8 mouse cellular contexts compared by ENCODE assay signal in genomic region chr17:26941031-26941789, GRCm38 (mm10). TPM values are rescaled to one million over a fixed set of nuclear protein-coding genes. Genes with fewer than 3 reads are reported as not detected.
DNase-seq lines count a peak whose midpoint lies in the region; ATAC-seq and TF ChIP-seq lines count a peak whose summit lies in the region.

Gene Syngap1, plus strand, starts transcription at chr17:26941253.

- no peak for DNase-seq in thymus, adult 2 months
- DNase-seq in thymus, postnatal 10 days (ENCODE audit: low spot score in 2 of 2): no peak
- peak; percentile 89 for DNase-seq in brain, adult 2 months (ENCODE audit: low read depth, low spot score)
- DNase-seq in forebrain, embryonic 11.5 days (ENCODE audit: low spot score): peak; percentile 76
- no peak for DNase-seq in c-Kit-positive CD71-positive TER-119-positive erythroid progenitor cells, embryonic 14.5 days (ENCODE audit: low spot score)

- WGBS in thymus, adult 2 months: 17% methylated on average over 23 of the region's 24 CpGs
- WGBS in forebrain, embryonic 11.5 days: 1% methylated on average over 19 of the region's 24 CpGs
- WGBS in kidney, embryonic 16.5 days: 2% methylated on average over 17 of the region's 24 CpGs
- WGBS in liver, embryonic 16.5 days (ENCODE audit: insufficient replicate concordance): 7% methylated on average over 24 of the region's 24 CpGs
- WGBS in stomach, embryonic 14.5 days: 2% methylated on average over 21 of the region's 24 CpGs

- peaks cover 25% of the 10 kb centered on the region for H3K4me1 ChIP-seq in thymus, adult 2 months (replicated peaks; ENCODE audit: control insufficient read depth, insufficient read depth, low read length)
- peaks cover 22% of the 10 kb centered on the region for H3K4me1 ChIP-seq in forebrain, embryonic 11.5 days (replicated peaks; ENCODE audit: control insufficient read depth, insufficient read depth, low read length)
- H3K4me1 ChIP-seq in kidney, embryonic 16.5 days (ENCODE audit: insufficient read depth, low read length): peaks cover 45% of the 10 kb centered on the region
- H3K4me1 ChIP-seq in liver, embryonic 16.5 days (ENCODE audit: control insufficient read depth, low read depth, low read length): peaks cover 38% of the 10 kb centered on the region
- H3K4me1 ChIP-seq in stomach, embryonic 14.5 days (ENCODE audit: control insufficient read depth, insufficient read depth, low read length): peaks cover 35% of the 10 kb centered on the region

- peak within 1 kb of the TSS; percentile 68 for H3K9ac ChIP-seq in forebrain, embryonic 11.5 days (ENCODE audit: low read length)
- peak within 1 kb of the TSS; percentile 77 for H3K9ac ChIP-seq in kidney, embryonic 16.5 days (replicated peaks; ENCODE audit: low read length)
- peak within 1 kb of the TSS; percentile 92 for H3K9ac ChIP-seq in liver, embryonic 16.5 days (ENCODE audit: low read depth, low read length)
- peak within 1 kb of the TSS; percentile 32; the same call in 1 of the 2 replicates for H3K9ac ChIP-seq in stomach, embryonic 14.5 days (replicated peaks; ENCODE audit: low read depth, low read length)

- no peaks in the 10 kb centered on the region for H3K9me3 ChIP-seq in forebrain, embryonic 11.5 days (ENCODE audit: control insufficient read depth, low read length)
- H3K9me3 ChIP-seq in kidney, embryonic 16.5 days (ENCODE audit: low read length): no peaks in the 10 kb centered on the region
- no peaks in the 10 kb centered on the region for H3K9me3 ChIP-seq in liver, embryonic 16.5 days (replicated peaks; ENCODE audit: control insufficient read depth, low read length)
- H3K9me3 ChIP-seq in stomach, embryonic 14.5 days (ENCODE audit: control insufficient read depth, low read depth, low read length): no peaks in the 10 kb centered on the region

- peak within 1 kb of the TSS; percentile 94 for H3K4me2 ChIP-seq in forebrain, embryonic 11.5 days (ENCODE audit: low read depth, low read length, severe bottlenecking)
- peak within 1 kb of the TSS; percentile 97 for H3K4me2 ChIP-seq in kidney, embryonic 16.5 days (replicated peaks; ENCODE audit: low read depth, low read length)
- peak within 1 kb of the TSS; percentile 99 for H3K4me2 ChIP-seq in liver, embryonic 16.5 days (ENCODE audit: low read depth, low read length)
- H3K4me2 ChIP-seq in stomach, embryonic 14.5 days (replicated peaks; ENCODE audit: low read depth, low read length): peak within 1 kb of the TSS; percentile 74

- peak within 1 kb of the TSS; percentile 17; the same call in 1 of the 2 replicates for H3K27ac ChIP-seq in thymus, adult 2 months (ENCODE audit: control insufficient read depth, insufficient read depth, low read length)
- peak within 1 kb of the TSS; percentile 89 for H3K27ac ChIP-seq in forebrain, embryonic 11.5 days (ENCODE audit: low read depth, low read length)
- peak within 1 kb of the TSS; percentile 96 for H3K27ac ChIP-seq in kidney, embryonic 16.5 days (ENCODE audit: low read length)
- peak within 1 kb of the TSS; percentile 96 for H3K27ac ChIP-seq in liver, embryonic 16.5 days (ENCODE audit: low read length)
- peak within 1 kb of the TSS; percentile 96 for H3K27ac ChIP-seq in stomach, embryonic 14.5 days (ENCODE audit: low read length)

- H3K4me3 ChIP-seq in thymus, adult 2 months (ENCODE audit: control insufficient read depth, insufficient read depth, low read length): peak within 1 kb of the TSS; percentile 46
- H3K4me3 ChIP-seq in forebrain, embryonic 11.5 days (ENCODE audit: low read depth, low read length): peak within 1 kb of the TSS; percentile 62
- H3K4me3 ChIP-seq in kidney, embryonic 16.5 days (ENCODE audit: low read length): peak within 1 kb of the TSS; percentile 69
- H3K4me3 ChIP-seq in liver, embryonic 16.5 days (ENCODE audit: low read depth, low read length): peak within 1 kb of the TSS; percentile 74
- peak within 1 kb of the TSS; percentile 66 for H3K4me3 ChIP-seq in stomach, embryonic 14.5 days (ENCODE audit: low read depth, low read length)

- no peak for ATAC-seq in forebrain, embryonic 11.5 days (replicated peaks; ENCODE audit: low FRiP score)
- no peak for ATAC-seq in kidney, embryonic 16.5 days (ENCODE audit: low FRiP score, low TSS enrichment)
- ATAC-seq in liver, embryonic 16.5 days (ENCODE audit: low read depth): no peak
- no peak for ATAC-seq in stomach, embryonic 14.5 days (ENCODE audit: insufficient number of reproducible peaks, insufficient read depth, low FRiP score, low read depth)

- TF ChIP-seq CTCF in thymus, adult 2 months (IDR thresholded peaks at IDR 0.05; ENCODE audit: borderline replicate concordance, control insufficient read depth, extremely low read depth, insufficient read depth, low read length, poor library complexity): no peak

- H3K27me3 ChIP-seq in thymus, adult 2 months (ENCODE audit: control insufficient read depth, insufficient read depth, low read length): no peaks in the 10 kb centered on the region
- H3K27me3 ChIP-seq in forebrain, embryonic 11.5 days (ENCODE audit: control insufficient read depth, insufficient read depth, low read length): no peaks in the 10 kb centered on the region
- no peaks in the 10 kb centered on the region for H3K27me3 ChIP-seq in kidney, embryonic 16.5 days (ENCODE audit: insufficient read depth, low read length)
- H3K27me3 ChIP-seq in liver, embryonic 16.5 days (ENCODE audit: control insufficient read depth, insufficient read depth, low read depth, low read length): no peaks in the 10 kb centered on the region
- H3K27me3 ChIP-seq in stomach, embryonic 14.5 days (ENCODE audit: control insufficient read depth, insufficient read depth, low read length): no peaks in the 10 kb centered on the region

- no peaks in the 10 kb centered on the region for H3K36me3 ChIP-seq in thymus, adult 2 months (ENCODE audit: control insufficient read depth, insufficient read depth, low read length)
- H3K36me3 ChIP-seq in forebrain, embryonic 11.5 days (ENCODE audit: control insufficient read depth, insufficient read depth, low read length): no peaks in the 10 kb centered on the region; the same call in 1 of the 2 replicates
- H3K36me3 ChIP-seq in kidney, embryonic 16.5 days (ENCODE audit: insufficient read depth, low read length): 0 out of 2 replicates have a peak, but pooled peaks cover 5% of the 10 kb centered on the region
- H3K36me3 ChIP-seq in liver, embryonic 16.5 days (ENCODE audit: control insufficient read depth, insufficient read depth): peaks cover 3% of the 10 kb centered on the region; the same call in 1 of the 2 replicates
- H3K36me3 ChIP-seq in stomach, embryonic 14.5 days (ENCODE audit: control insufficient read depth, insufficient read depth, low read length): peaks cover 7% of the 10 kb centered on the region; the same call in 1 of the 2 replicates

- no peak for TF ChIP-seq POLR2A in thymus, adult 2 months (IDR thresholded peaks at IDR 0.05; ENCODE audit: control insufficient read depth, extremely low read depth, insufficient read depth, low read length, poor library complexity)

RNA-seq across cellular contexts. Expression of gene Syngap1, which starts in this region (rescaled TPM):
- 7.6 and 7.7 TPM in 2 replicates for polyA plus RNA-seq in thymus, adult 2 months (2012; rRNA removed)
- 3.2 and 4.2 TPM in 2 replicates for polyA plus RNA-seq in forebrain, embryonic 11.5 days (2014; fragmentation: Nextera tagmentation; extraction: Ambion mirVana)
- 1.1 and 2.2 TPM in 2 replicates for polyA plus RNA-seq in kidney, embryonic 16.5 days (2015; fragmentation: Nextera tagmentation; extraction: Ambion mirVana)
- 0.21 and 0.33 TPM in 2 replicates for polyA plus RNA-seq in liver, embryonic 16.5 days (2015; fragmentation: Nextera tagmentation; extraction: Ambion mirVana)
- polyA plus RNA-seq in stomach, embryonic 14.5 days (2014; fragmentation: Nextera tagmentation; extraction: Ambion mirVana): 3.0 and 3.3 TPM in 2 replicates

Comparison
In these comparisons a context has a peak if more than half of its experiments do, and no peak if none do; other contexts are left out.
1. DNase-seq: peak in brain, adult 2 months (single experiment) and forebrain, embryonic 11.5 days (single experiment); none in thymus, adult 2 months (single experiment), thymus, postnatal 10 days (0 of 2) and c-Kit-positive CD71-positive TER-119-positive erythroid progenitor cells, embryonic 14.5 days (single experiment).
2. H3K27ac ChIP-seq: peak in every context shown above with its lines; median percentile 96 in kidney, embryonic 16.5 days; 96 in liver, embryonic 16.5 days; 96 in stomach, embryonic 14.5 days; 89 in forebrain, embryonic 11.5 days; 17 in thymus, adult 2 months.
3. H3K9ac ChIP-seq: peak in every context shown above with its lines; median percentile 92 in liver, embryonic 16.5 days; 77 in kidney, embryonic 16.5 days; 68 in forebrain, embryonic 11.5 days; 32 in stomach, embryonic 14.5 days.
4. Peak in every context shown above with its lines, with median percentiles within 50 percentile points of each other: H3K4me3 ChIP-seq and H3K4me2 ChIP-seq.